Mouse (Mus musculus): ENCODE data around the gene Psmf1. TPM values are rescaled to one million over a fixed set of nuclear protein-coding genes. Genes with fewer than 3 reads are reported as not detected.

The Psmf1 gene
- total RNA-seq (2021) = 10 to 100 TPM; 16.2 to 19.6 TPM
- long read RNA-seq, experiment 1, transcript Psmf1-201 (7 exons, 3,809 nt) = major isoform, 30 of 30 reads
- long read RNA-seq, experiment 1, partial matches to known transcripts = 0 of 30 reads
- long read RNA-seq, experiment 1, other reads (novel, unspliced or antisense) = 0 of 30 reads
- long read RNA-seq, experiment 2, transcript Psmf1-201 (7 exons, 3,809 nt) = major isoform, 17 of 18 reads
- long read RNA-seq, experiment 2, partial matches to known transcripts = 1 of 18 reads
- long read RNA-seq, experiment 2, other reads (novel, unspliced or antisense) = 0 of 18 reads

GRCm38 (mm10) chr2:151743845-151744244, at the start of gene Psmf1:
Gene Psmf1 (minus strand): TSS chr2:151744186.
- Histone ChIP-seq H3K27ac (no peak within 1 kb of the TSS), H3K4me3 (no peak within 1 kb of the TSS)
- no peak for DNase-seq
- intact Hi-C loops (cut with DNase I) = loop anchor here (5.0 kb wide), 1 partner anchor 167 kb away; no protein-coding TSS in a partner anchor
- no peak for TF ChIP-seq CTCF (IDR thresholded peaks at IDR 0.05)

- H3K4me3 ChIP-seq = no peak overlapping the region
- no peak for TF ChIP-seq CTCF (IDR thresholded peaks at IDR 0.05)
- no peak for DNase-seq
- intact Hi-C loops (cut with DNase I) = no loop called here
- no peak overlapping the region for H3K27ac ChIP-seq
Observed at GRCm38 (mm10) chr2:151791156-151791555, 47.2 kb upstream of the Psmf1 start.

GRCm38 (mm10) chr2:151790169-151790568, 46.2 kb upstream of the Psmf1 start:
- no peak for DNase-seq
- no peak for TF ChIP-seq CTCF (IDR thresholded peaks at IDR 0.05)
- no peak overlapping the region for H3K4me3 ChIP-seq
- H3K27ac ChIP-seq = no peak overlapping the region
- intact Hi-C loops (cut with DNase I) = no loop called here

GRCm38 (mm10) chr2:151788221-151788977, 44.4 kb upstream of the Psmf1 start:
- no peak for TF ChIP-seq CTCF (IDR thresholded peaks at IDR 0.05)
- H3K27ac ChIP-seq = no peak overlapping the region

GRCm38 (mm10) chr2:151783493-151783892, 39.5 kb upstream of the Psmf1 start:
- Histone ChIP-seq H3K4me3 (no peak overlapping the region), H3K27ac (no peak overlapping the region)
- DNase-seq = no peak
- no peak for TF ChIP-seq CTCF (IDR thresholded peaks at IDR 0.05)
- intact Hi-C loops (cut with DNase I) = no loop called here

More at GRCm38 (mm10) chr2:151788221-151788977, 44.4 kb upstream of the Psmf1 start:
- intact Hi-C loops (cut with DNase I) = no loop called here
- H3K4me3 ChIP-seq = no peak overlapping the region
- DNase-seq = no peak

GRCm38 (mm10) chr2:151777366-151777765, 33.4 kb upstream of the Psmf1 start:
- intact Hi-C loops (cut with DNase I) = no loop called here
- no peak for DNase-seq
- TF ChIP-seq CTCF (IDR thresholded peaks at IDR 0.05) = no peak
- Histone ChIP-seq H3K27ac (no peak overlapping the region), H3K4me3 (no peak overlapping the region)

GRCm38 (mm10) chr2:151773476-151773875, 29.5 kb upstream of the Psmf1 start:
- no peak for TF ChIP-seq CTCF (IDR thresholded peaks at IDR 0.05)
- intact Hi-C loops (cut with DNase I) = no loop called here
- no peak overlapping the region for H3K27ac ChIP-seq
- H3K4me3 ChIP-seq = no peak overlapping the region
- DNase-seq = no peak

GRCm38 (mm10) chr2:151772169-151772568, 28.2 kb upstream of the Psmf1 start:
- H3K27ac ChIP-seq = no peak overlapping the region
- intact Hi-C loops (cut with DNase I) = no loop called here
- H3K4me3 ChIP-seq = no peak overlapping the region
- DNase-seq = no peak
- no peak for TF ChIP-seq CTCF (IDR thresholded peaks at IDR 0.05)

- no peak for TF ChIP-seq CTCF (IDR thresholded peaks at IDR 0.05)
- H3K4me3 ChIP-seq = no peak overlapping the region
- no peak overlapping the region for H3K27ac ChIP-seq
- intact Hi-C loops (cut with DNase I) = no loop called here
- DNase-seq = no peak
Observed at GRCm38 (mm10) chr2:151764557-151764956, 20.6 kb upstream of the Psmf1 start.

GRCm38 (mm10) chr2:151758806-151759353, 14.9 kb upstream of the Psmf1 start:
- no peak for DNase-seq
- TF ChIP-seq CTCF (IDR thresholded peaks at IDR 0.05) = no peak
- H3K4me3 ChIP-seq = no peak overlapping the region
- intact Hi-C loops (cut with DNase I) = no loop called here
- no peak overlapping the region for H3K27ac ChIP-seq

- DNase-seq = no peak
- no peak overlapping the region for H3K27ac ChIP-seq
- TF ChIP-seq CTCF (IDR thresholded peaks at IDR 0.05) = no peak
- H3K4me3 ChIP-seq = no peak overlapping the region
- intact Hi-C loops (cut with DNase I) = no loop called here
Observed at GRCm38 (mm10) chr2:151757451-151757850, 13.5 kb upstream of the Psmf1 start.

- Histone ChIP-seq H3K4me3 (no peak overlapping the region), H3K27ac (no peak overlapping the region)
- intact Hi-C loops (cut with DNase I) = no loop called here
- no peak for DNase-seq
- TF ChIP-seq CTCF (IDR thresholded peaks at IDR 0.05) = no peak
Observed at GRCm38 (mm10) chr2:151756277-151757061, 12.5 kb upstream of the Psmf1 start.
